Mouse (Mus musculus) CH12.LX (cell line): ENCODE results near the gene Ap5b1. TPM values are rescaled to one million over a fixed set of nuclear protein-coding genes. Genes with fewer than 3 reads are reported as not detected.

ENCODE experiments used
- DNase-seq: peaks from one replicate; pipeline ENCODE4 v3.0.0-alpha.2; 2013; ENCODE audit errors: extremely low read depth
- H3K27ac ChIP-seq: 2 replicates; pipeline ENCODE4 v1.5.1; 2012; ENCODE audit warnings: low read depth, mild to moderate bottlenecking, control low read depth, moderate library complexity; ENCODE audit not compliant: insufficient read depth
- H3K27me3 ChIP-seq: replicated peaks from 2 replicates; pipeline ENCODE3; 2012; ENCODE audit warnings: inconsistent platforms
- H3K36me3 ChIP-seq, 2 experiments: replicated peaks in 1 of 2; 2 replicates each; pipeline versions ENCODE3 to v1.6.1; 2012; ENCODE audit warnings: inconsistent platforms in 1 of 2, low read length in 1 of 2, mild to moderate bottlenecking in 1 of 2, mixed read lengths in 1 of 2, moderate library complexity in 1 of 2; ENCODE audit not compliant: control insufficient read depth in 1 of 2, insufficient read depth in 1 of 2
- H3K4me1 ChIP-seq, 2 experiments: 2 replicates each; pipeline ENCODE4 v1.6.1; 2012; ENCODE audit warnings: inconsistent platforms in 1 of 2, moderate library complexity in 1 of 2; ENCODE audit not compliant: insufficient read depth in 2 of 2, control insufficient read depth in 1 of 2
- H3K4me2 ChIP-seq: 2 replicates; pipeline ENCODE4 v1.6.1; 2012; ENCODE audit warnings: low read depth, mild to moderate bottlenecking, control low read depth; ENCODE audit not compliant: poor library complexity, insufficient read depth, severe bottlenecking
- H3K4me3 ChIP-seq, 3 experiments: fragments of 150-350 bp in 1 of 3; sonication (generic) in 1 of 3; replicated peaks in 1 of 3; 2 replicates each; pipeline versions ENCODE3 to v1.5.1; 2011 to 2012; ENCODE audit warnings: low read depth in 2 of 3, low read length in 2 of 3, mild to moderate bottlenecking in 2 of 3, moderate library complexity in 2 of 3, control low read depth in 1 of 3, improper control_type of control experiment in 1 of 3, inconsistent platforms in 1 of 3, mixed read lengths in 1 of 3; ENCODE audit not compliant: poor library complexity in 1 of 3
- H3K79me2 ChIP-seq: replicated peaks from 2 replicates; pipeline ENCODE4 v1.6.1; 2012; ENCODE audit warnings: mild to moderate bottlenecking, moderate library complexity; ENCODE audit not compliant: control insufficient read depth, poor library complexity, insufficient read depth, severe bottlenecking; ENCODE audit errors: extremely low read depth
- H3K9ac ChIP-seq: 2 replicates; pipeline ENCODE4 v1.6.1; 2012; ENCODE audit warnings: low read depth, mild to moderate bottlenecking, control low read depth, moderate library complexity; ENCODE audit not compliant: insufficient read depth
- H3K9me3 ChIP-seq: replicated peaks from 2 replicates; pipeline ENCODE3; 2012; ENCODE audit warnings: low read length, inconsistent platforms, mixed read lengths
- CTCF ChIP-seq, 2 experiments: IDR thresholded peaks in 1 of 2; conservative IDR thresholded peaks in 1 of 2; 2 replicates each; pipeline ENCODE4 v1.5.1; 2011 to 2012; ENCODE audit warnings: low read depth in 2 of 2, low read length in 2 of 2, improper control_type of control experiment in 1 of 2, inconsistent platforms in 1 of 2, mild to moderate bottlenecking in 1 of 2, moderate library complexity in 1 of 2
- HCFC1 ChIP-seq: IDR thresholded peaks from 2 replicates; pipeline ENCODE4 v1.6.1; 2012; ENCODE audit warnings: low read depth, mild to moderate bottlenecking, inconsistent platforms, low read length, improper control_type of control experiment
- IRF4 ChIP-seq: IDR thresholded peaks from 2 replicates; pipeline ENCODE4 v1.6.1; 2014; ENCODE audit warnings: low read depth, mild to moderate bottlenecking, inconsistent platforms, low read length, improper control_type of control experiment
- JUN ChIP-seq: IDR thresholded peaks from 2 replicates; pipeline ENCODE4 v1.6.1; 2011; ENCODE audit warnings: low read depth, mild to moderate bottlenecking, low read length, improper control_type of control experiment, moderate library complexity; ENCODE audit not compliant: insufficient read depth
- NELFE ChIP-seq: IDR thresholded peaks from 2 replicates; pipeline ENCODE4 v1.6.1; 2011; ENCODE audit warnings: low read depth, low read length, improper control_type of control experiment
- NRF1 ChIP-seq: IDR thresholded peaks from 2 replicates; pipeline ENCODE4 v1.6.1; 2014; ENCODE audit warnings: low read depth, mild to moderate bottlenecking, inconsistent platforms, low read length, improper control_type of control experiment, moderate library complexity
- PAX5 ChIP-seq: IDR thresholded peaks from 2 replicates; pipeline ENCODE4 v1.6.1; 2012; ENCODE audit warnings: low read length, inconsistent platforms, mixed read lengths
- POLR2A ChIP-seq: IDR thresholded peaks from 2 replicates; pipeline ENCODE4 v1.6.1; 2011; ENCODE audit warnings: low read depth, mild to moderate bottlenecking, improper control_type of control experiment, low read length
- POLR2AphosphoS2 ChIP-seq: IDR thresholded peaks from 2 replicates; pipeline ENCODE4 v1.6.1; 2011; ENCODE audit warnings: low read depth, low read length, improper control_type of control experiment
- RAD21 ChIP-seq: IDR thresholded peaks from 2 replicates; pipeline ENCODE4 v1.6.1; 2011; ENCODE audit warnings: low read depth, mild to moderate bottlenecking, low read length, improper control_type of control experiment, moderate library complexity
- TCF12 ChIP-seq: IDR thresholded peaks from 2 replicates; pipeline ENCODE4 v1.6.1; 2014; ENCODE audit warnings: low read depth, mild to moderate bottlenecking, inconsistent platforms, low read length, improper control_type of control experiment
- USF1 ChIP-seq: IDR thresholded peaks from 2 replicates; pipeline ENCODE4 v1.6.1; 2014; ENCODE audit warnings: low read depth, mild to moderate bottlenecking, inconsistent platforms, low read length, improper control_type of control experiment
- USF2 ChIP-seq: conservative IDR thresholded peaks from 2 replicates; pipeline ENCODE4 v1.6.1; 2011; ENCODE audit warnings: low read depth, low read length, improper control_type of control experiment
- ZNF384 ChIP-seq: IDR thresholded peaks from 2 replicates; pipeline ENCODE4 v1.6.1; 2012; ENCODE audit warnings: low read depth, low read length, improper control_type of control experiment, inconsistent platforms
- dilution Hi-C: fragments of 300-500 bp; cut with MboI; formaldehyde crosslinking; loops from 2 replicates; pipeline ENCODE4 v1.14.3; 2020; ENCODE audit warnings: low sequenced_read_pairs; ENCODE audit not compliant: extremely low pct_unique_long_range_greater_than_20kb, extremely low pct_ligation_motif_present
- in situ Hi-C: fragments of 300-500 bp; cut with MboI; formaldehyde crosslinking; loops from 3 replicates; pipeline ENCODE4 v1.14.3; 2019; ENCODE audit warnings: low sequenced_read_pairs, low pct_ligation_motif_present, low pct_unique_long_range_greater_than_20kb, mixed read lengths
- polyA plus RNA-seq: library from polyadenylated mRNA; unstranded; fragments of >175 nt; gene quantifications from 2 replicates; pipeline ENCODE4 v1.2.1, GENCODE M21; 2012; ENCODE audit warnings: low read depth; ENCODE audit not compliant: insufficient read length
- total RNA-seq, 2 experiments: library from RNA; depleted of rRNA; stranded (reverse); fragments of 300-350 nt in 1 of 2; fragments of >200 nt in 1 of 2; gene quantifications; 2 replicates each; pipeline ENCODE4 v1.2.3; 2012 to 2014

Gene Ap5b1
- total and polyA plus RNA-seq, 3 experiments = 3.6 to 9.6 (median 8.5) TPM

GRCm38 (mm10) chr19:5570353-5571246, 2.8 kb downstream of the Ap5b1 start:
- H3K4me2 ChIP-seq = no peak overlapping the region
- TF ChIP-seq TCF12 (no peak), JUN (no peak), IRF4 (no peak), NELFE (no peak), POLR2A (no peak), RAD21 (no peak), PAX5 (no peak), CTCF (conservative IDR thresholded peaks at IDR 0.05 in 1 of 2, IDR thresholded peaks at IDR 0.05 in 1 of 2; ENCODE audit: low read depth in 2 of 2, low read length in 2 of 2) (no peak), USF1 (no peak), NRF1 (no peak), ZNF384 (no peak), POLR2AphosphoS2 (no peak), HCFC1 (no peak)
- TF ChIP-seq, all 38 proteins: peak for 0
- peaks cover 15% of the 10 kb centered on the region for H3K27me3 ChIP-seq
- no peak overlapping the region for H3K9ac ChIP-seq
- no peak for DNase-seq
- no peak overlapping the region for H3K27ac ChIP-seq
- no peaks in the 10 kb centered on the region for H3K9me3 ChIP-seq
- dilution Hi-C loops (no loop called here), in situ Hi-C loops (no loop called here)
- H3K4me1 ChIP-seq = peaks cover 7 to 22% of the 10 kb centered on the region in 2 experiments
- peaks cover 26 to 34% of the 10 kb centered on the region in 2 experiments for H3K36me3 ChIP-seq
- no peak overlapping the region for H3K4me3 ChIP-seq
- 0 out of 2 replicates have a peak, but pooled peaks cover 5% of the 10 kb centered on the region for H3K79me2 ChIP-seq

- in situ Hi-C loops (no loop called here), dilution Hi-C loops (no loop called here)
- Histone ChIP-seq H3K4me3 (no peak overlapping the region), H3K9ac (no peak overlapping the region), H3K27me3 (peaks cover 2% of the 10 kb centered on the region), H3K79me2 (0 out of 2 replicates have a peak, but pooled peaks cover 5% of the 10 kb centered on the region), H3K4me1 (peaks cover 7 to 14% of the 10 kb centered on the region in 2 experiments), H3K36me3 (peaks cover 26 to 34% of the 10 kb centered on the region in 2 experiments), H3K4me2 (no peak overlapping the region), H3K9me3 (no peaks in the 10 kb centered on the region), H3K27ac (no peak overlapping the region)
- no peak for TF ChIP-seq HCFC1
- no peak for TF ChIP-seq ZNF384
- TF ChIP-seq USF2 = no peak
- no peak for DNase-seq
Observed at GRCm38 (mm10) chr19:5571831-5572230, 4.0 kb downstream of the Ap5b1 start.
